Mouse (Mus musculus): ENCODE data around the gene Ang5.
"Not testable (repeated sequence)": the region's sequence is repeated elsewhere in the genome, so short reads cannot be mapped to it uniquely, and the experiment has no call there.

Ang5 gene

DNA sequence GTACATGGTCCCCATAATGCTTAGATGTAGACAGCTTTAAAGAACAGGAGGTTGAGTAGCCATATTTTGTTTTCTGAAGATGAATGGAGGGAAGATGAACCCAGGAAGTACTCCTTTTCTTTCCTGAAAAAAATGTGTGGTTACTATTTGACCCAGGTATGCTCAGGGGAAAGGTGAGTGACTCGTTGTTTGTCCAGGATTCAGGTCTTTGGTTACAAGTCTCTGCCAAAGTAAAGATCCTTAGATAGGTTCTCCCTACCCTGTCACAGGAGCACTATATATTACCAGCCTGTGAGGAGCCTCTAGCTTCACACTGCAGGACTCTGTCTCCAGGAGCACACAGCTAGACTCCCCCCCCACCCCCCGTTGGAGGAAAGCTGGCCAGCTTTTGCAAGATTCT, at the start of gene Ang5:
Ang5 (plus strand) TSS at position 301 of the 400 bp plus-strand sequence.
- DNase-seq (ENCODE audit: low spot score) = not testable (repeated sequence)

DNA sequence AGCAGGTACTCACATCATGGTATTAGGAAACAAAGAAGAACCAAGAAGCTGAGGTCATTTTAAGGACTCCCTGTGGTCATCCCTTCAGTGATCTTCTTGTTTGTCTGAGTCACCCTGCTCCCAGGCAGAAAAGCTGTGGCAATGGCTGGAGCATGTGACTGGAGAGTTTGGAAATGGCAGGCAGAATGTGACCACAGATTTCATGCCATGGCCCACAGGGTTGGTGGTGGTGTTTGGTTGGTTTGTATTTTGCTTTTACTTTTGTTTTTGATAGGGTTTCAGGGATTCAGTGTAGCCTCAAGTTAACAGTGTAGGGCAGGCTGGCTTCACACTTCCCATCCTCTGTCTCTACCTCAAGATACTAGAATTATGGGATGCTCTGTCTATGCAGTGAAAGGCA, 38.7 kb upstream of the Ang5 start:
- DNase-seq (ENCODE audit: low spot score) = not testable (repeated sequence)

DNA sequence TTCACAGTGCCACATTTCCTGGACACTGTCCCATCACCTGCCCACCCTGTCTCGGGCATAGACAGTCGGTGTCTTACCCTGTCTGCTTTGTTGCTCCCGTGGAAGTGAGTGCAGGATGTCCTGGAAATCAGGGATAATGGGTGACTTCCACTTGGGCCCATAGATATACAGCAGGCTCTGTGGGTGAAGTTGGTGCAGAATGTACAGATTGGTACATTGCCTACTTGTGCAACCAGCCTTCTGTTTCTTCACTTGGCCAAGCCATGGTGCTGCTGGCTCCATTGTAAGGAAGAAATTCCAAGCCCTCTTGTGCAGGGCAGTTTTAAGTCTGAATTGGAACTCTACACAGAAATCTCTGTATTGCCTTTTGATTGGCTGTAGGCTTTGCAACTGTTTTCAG, 33.4 kb upstream of the Ang5 start, which contains the start of gene Ear10:
Ear10 (minus strand) TSS at position 101 of the 400 bp plus-strand sequence.
- not testable (repeated sequence) for DNase-seq (ENCODE audit: low spot score)

GRCm38 (mm10) chr14:43924688-43925403, 32.0 kb upstream of the Ang5 start, which contains the start of gene Gm8113:
TSS of gene Gm8113 (plus strand) at chr14:43925390.
- peak; percentile 18 for DNase-seq (ENCODE audit: low spot score)

DNA sequence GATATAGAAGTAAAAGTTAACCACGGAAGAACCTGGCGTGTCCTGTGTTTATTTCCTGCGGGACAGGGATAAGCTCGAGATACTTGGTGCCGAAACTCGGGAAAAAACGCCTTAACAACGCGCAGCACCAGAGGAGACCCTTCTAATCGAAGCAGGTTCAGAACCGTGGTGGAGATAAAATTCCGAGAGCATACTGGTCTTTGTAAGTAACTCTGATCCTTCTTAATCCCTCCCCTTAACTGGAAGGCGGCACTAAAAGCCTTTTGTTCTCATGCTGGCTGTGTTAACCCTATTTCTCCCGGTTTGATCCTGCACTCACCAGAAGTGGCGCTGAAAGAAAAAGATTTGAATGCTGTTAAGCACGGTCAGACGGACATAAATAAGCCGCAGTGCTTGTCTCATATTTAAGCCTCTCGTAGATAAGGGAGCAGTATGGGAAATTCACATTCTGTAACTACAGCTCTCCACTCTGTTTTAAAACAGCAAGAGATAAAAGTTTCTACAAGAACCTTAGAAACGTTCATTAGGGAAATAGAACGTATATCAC, 31.4 kb upstream of the Ang5 start:
- DNase-seq (ENCODE audit: low spot score) = not testable (repeated sequence)

DNA sequence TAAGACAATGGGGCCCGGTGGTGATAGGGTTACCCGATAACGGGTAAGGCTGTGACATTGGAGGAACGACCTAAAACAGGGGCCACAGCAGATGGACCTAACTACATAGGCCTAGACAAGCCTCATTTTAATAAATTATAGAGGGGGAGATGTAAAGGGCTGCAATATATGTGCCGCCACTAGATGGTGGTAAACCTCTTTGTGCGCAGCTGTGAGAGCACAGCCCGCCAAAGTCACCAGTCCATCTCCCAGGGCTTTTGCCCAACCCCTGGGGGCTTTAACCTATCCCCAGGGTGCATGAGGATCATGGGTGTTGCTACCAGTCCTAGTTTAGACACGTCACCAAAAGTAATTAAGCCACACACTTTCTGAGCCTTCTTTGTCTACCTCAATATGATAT, 23.9 kb upstream of the Ang5 start:
- peak; percentile 1 for DNase-seq (ENCODE audit: low spot score)

DNA sequence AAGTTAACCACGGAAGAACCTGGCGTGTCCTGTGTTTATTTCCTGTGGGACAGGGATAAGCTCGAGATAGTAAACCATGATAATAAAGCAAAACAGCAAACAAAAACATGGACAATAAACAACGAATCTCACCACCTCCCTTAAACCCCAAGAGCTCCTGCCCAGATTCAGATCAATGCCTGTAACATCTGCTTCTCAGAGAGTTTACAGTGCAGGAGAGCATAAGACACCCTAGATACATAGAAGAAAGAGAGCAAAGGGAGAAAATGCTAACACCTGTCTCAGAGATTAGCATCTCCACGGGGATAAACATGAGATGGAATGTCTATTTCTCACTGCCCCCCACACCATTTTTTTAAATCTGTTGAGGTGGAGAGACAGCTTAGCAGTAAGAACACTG, 23.5 kb upstream of the Ang5 start:
- not testable (repeated sequence) for DNase-seq (ENCODE audit: low spot score)

DNA sequence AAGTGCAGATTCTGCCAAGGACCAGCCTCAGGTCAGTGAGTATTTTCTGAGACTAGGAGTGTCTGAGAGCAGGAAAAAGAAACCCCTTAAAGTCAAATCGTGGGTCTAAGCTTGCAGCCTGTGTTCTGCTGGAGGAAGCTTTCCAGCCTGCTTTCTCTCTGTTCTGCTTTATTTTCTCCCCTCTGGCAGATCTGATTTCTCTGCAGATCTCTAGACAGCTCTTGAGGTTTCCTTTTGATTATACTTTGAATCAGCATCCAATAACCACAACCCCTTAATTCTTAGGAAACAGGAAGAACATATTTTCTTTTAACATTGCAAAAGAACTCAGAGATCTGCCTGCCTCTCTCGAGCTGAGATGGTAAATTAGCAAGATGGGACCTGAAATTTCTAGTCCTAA, 3.5 kb upstream of the Ang5 start:
- DNase-seq (ENCODE audit: low spot score) = not testable (repeated sequence)

- not testable (repeated sequence) for DNase-seq (ENCODE audit: low spot score)
Observed at GRCm38 (mm10) chr14:43955074-43955473, 1.8 kb upstream of the Ang5 start.

GRCm38 (mm10) chr14:43983454-43983853, 26.6 kb downstream of the Ang5 start:
- DNase-seq (ENCODE audit: low spot score) = no peak

DNA sequence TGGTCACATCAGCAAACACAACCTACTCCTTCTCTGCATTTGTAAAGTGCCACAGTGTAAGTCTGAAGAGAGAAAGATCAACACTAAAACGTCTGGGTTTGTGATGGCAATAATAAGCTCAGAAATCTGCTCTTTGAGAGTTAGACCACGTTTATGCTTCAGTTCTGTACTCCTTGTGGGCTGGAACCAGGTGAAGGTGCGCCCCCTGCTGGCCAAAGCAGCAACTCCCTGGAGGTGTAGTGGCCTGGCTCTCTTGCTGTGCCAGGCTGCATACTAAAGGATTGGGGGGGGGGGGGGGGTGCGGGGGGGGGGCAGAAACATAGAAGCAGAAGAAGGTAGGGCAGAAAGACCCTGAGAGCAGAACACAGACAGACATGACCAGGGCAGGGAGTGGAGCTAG, 27.0 kb downstream of the Ang5 start:
- DNase-seq (ENCODE audit: low spot score) = peak; percentile 13

DNA sequence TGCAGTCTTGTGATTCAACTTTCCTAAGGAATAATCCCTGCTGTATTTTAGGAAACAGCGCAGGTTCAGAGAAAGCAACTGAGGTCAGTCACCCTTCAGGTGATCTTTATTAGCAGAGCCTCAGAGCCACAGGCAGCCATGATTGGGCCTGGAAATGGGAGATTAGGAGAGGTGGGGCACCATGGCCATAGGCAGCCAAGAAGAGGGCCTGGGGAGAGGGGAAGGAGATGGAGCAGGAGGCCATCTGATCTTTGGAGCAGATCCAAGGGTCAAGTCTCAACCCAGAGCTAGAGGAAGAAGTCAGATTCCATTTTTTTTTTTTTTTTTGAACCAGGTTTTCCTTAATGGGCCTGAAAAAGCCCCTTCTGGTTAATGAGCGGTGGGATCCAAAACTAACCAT, 29.3 kb downstream of the Ang5 start:
- DNase-seq (ENCODE audit: low spot score) = no peak

- DNase-seq (ENCODE audit: low spot score) = peak; percentile 52
Observed at GRCm38 (mm10) chr14:43987404-43987803, 30.5 kb downstream of the Ang5 start.

- not testable (repeated sequence) for DNase-seq (ENCODE audit: low spot score)
Observed at GRCm38 (mm10) chr14:43998455-43999000, 41.7 kb downstream of the Ang5 start.

- DNase-seq (ENCODE audit: low spot score) = no peak
Observed at GRCm38 (mm10) chr14:44001600-44001999, 44.7 kb downstream of the Ang5 start.

DNA sequence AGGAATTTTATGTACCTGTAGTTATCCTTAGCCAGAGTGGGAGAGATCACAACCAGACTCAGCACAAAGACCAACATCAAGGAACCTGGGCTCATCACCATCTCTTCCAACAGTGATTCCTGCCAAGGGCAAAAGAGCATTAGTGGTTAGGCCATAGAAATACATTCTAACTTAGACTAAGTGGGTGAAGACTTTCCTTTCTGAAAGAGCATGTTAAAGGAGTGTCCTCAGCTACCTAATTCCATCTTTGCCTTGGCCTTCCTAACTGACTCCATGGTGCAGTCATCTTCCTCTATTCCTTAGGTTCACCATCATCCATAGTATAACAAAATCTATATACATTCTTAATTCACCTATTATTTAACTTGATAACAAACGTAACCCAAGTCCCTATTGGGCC, 45.3 kb downstream of the Ang5 start, which contains the start of gene Ang6:
Ang6 (minus strand) TSS at position 101 of the 400 bp plus-strand sequence.
- DNase-seq (ENCODE audit: low spot score) = no peak

- not testable (repeated sequence) for DNase-seq (ENCODE audit: low spot score)
Observed at GRCm38 (mm10) chr14:44008021-44008420, 51.2 kb downstream of the Ang5 start.

GRCm38 (mm10) chr14:44009686-44010085, 52.8 kb downstream of the Ang5 start:
- not testable (repeated sequence) for DNase-seq (ENCODE audit: low spot score)

All from left cerebral cortex, adult 11 months (tissue).